Mouse (Mus musculus): ENCODE measurements at regions not wholly inside any gene's neighbourhood (a gene's known extent, or its start where the extent isn't known, plus 50 kb on each side); places are given as distances from the start of the nearest gene placed in this dataset.

GRCm38 (mm10) chr3:12216035-12216434 is 1880.6 kb upstream of the Gm38303 start:
- TF ChIP-seq CTCF (conservative IDR thresholded peaks at IDR 0.05; ENCODE audit: low read length), result no peak
- no peak for TF ChIP-seq POU5F1 (IDR thresholded peaks at IDR 0.05; ENCODE audit: borderline replicate concordance, low read length)

Measured in E14TG2a.4 (cell line).